Mouse (Mus musculus) liver, adult 2 months (tissue): ENCODE measurements around the gene Gnl2.

Experiments used
- CTCF ChIP-seq: fragments of 200-500 bp; IDR thresholded peaks from 2 replicates; pipeline ENCODE4 v1.5.1; 2011; ENCODE audit warnings: low read depth, low read length, control low read depth
- POLR2A ChIP-seq: fragments of 200-500 bp; IDR thresholded peaks from 2 replicates; pipeline ENCODE4 v1.6.1; 2011; ENCODE audit warnings: low read length, control low read depth; ENCODE audit not compliant: insufficient read depth; ENCODE audit errors: extremely low read depth

DNA sequence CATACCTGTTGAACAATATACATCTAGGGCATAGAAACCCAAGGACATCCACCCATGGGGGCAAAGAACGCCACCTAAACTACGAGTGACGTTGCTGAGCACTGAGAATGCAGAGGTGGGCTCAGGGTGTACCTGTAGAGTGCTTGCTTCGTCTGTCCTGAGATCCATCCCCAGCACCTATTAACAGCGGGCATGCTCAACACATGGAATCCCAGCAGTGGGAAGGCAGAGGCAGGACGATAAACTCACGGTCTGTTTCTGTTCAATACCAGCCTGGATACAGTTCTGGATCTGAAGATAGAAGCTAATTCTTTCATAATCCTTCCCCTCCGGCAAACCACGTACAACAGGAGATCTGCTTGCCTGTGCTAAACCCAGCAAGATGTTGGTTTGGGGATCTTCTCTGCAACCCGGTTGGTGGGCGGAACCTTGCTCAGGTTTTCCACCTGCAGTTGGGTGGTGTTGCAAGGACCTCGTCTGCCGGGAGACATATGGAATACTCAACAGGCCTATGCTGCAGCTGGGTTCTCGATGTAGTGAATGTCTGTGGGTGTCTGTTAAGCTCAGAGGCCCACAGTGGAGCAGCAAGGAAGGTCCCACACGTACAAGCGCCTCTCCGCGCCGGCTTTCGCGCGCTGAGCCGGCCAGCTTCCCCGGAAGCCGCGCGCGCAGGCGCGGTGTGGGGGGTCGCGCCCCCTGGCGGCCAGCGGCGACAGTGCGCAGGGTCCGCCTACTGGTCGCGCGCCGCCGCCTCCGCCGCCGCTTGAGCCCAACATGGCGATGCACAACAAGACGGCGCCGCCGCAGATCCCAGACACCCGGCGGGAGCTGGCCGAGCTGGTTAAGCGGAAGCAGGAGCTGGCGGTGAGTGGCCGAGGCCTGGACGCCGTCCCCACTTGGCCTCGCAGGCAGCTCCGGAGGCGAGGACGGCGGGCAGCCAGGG lies 68.3 kb downstream of the Gnl2 start, which contains the start of gene Meaf6:
- peak; percentile 85 for TF ChIP-seq CTCF
- peak; percentile 11; the same call in 1 of the 2 replicates for TF ChIP-seq POLR2A
